Mouse (Mus musculus) cerebellum, adult 9-10 months (tissue): ENCODE measurements around the gene Jmjd6.

Experiments used
- DNase-seq: peaks from one replicate; pipeline ENCODE4 v3.0.0; 2022

Gene Jmjd6

GRCm38 (mm10) chr11:116843261-116844233 is at the start of gene Jmjd6, which contains the start of gene Mettl23:
Gene Jmjd6 (minus strand): TSS chr11:116843449.
Gene Mettl23 (plus strand): TSS chr11:116843278.
- peak; percentile 98 for DNase-seq

DNA sequence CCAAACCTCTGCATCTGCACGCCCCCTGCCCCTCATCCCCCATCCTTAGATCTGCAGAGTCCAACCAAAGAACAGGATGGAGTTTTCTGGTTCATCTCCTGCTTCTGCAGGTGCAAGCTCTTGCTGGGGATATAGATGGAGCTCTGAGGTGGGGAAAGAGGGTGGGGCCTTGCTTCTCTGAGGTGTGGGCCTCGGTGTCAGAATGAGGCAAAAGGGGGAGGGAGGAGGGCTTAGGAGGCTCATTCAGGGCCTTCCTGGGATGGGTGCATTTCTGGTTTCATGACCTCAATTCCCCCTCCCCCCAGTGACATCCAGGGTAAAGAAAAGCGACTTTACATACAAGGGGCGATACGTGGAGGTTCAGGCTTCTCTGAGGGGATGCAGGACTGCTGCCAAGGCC is 43.9 kb upstream of the Jmjd6 start:
- no peak for DNase-seq

GRCm38 (mm10) chr11:116885275-116886151 is 42.3 kb upstream of the Jmjd6 start:
- DNase-seq, result peak; percentile 85

DNA sequence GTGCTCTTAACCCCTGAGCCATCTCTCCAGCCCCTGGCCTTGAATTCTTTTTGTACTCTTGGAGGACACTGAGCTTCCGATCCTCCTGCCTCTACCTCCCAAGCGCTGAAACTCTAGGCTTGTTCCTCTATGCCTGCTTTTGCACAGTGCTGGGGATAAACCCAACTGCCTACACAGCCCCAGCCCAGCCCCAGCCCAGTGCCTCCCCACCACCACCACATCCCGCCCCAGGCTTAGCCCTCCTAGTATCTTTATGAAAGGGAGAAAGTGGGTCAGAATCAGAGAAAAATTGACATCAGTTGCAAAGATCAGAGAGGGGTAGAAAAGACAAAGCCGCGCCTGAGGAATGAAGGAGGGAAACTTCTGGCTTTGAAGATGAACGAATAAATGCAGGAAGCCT is 40.8 kb upstream of the Jmjd6 start:
- DNase-seq, result no peak

DNA sequence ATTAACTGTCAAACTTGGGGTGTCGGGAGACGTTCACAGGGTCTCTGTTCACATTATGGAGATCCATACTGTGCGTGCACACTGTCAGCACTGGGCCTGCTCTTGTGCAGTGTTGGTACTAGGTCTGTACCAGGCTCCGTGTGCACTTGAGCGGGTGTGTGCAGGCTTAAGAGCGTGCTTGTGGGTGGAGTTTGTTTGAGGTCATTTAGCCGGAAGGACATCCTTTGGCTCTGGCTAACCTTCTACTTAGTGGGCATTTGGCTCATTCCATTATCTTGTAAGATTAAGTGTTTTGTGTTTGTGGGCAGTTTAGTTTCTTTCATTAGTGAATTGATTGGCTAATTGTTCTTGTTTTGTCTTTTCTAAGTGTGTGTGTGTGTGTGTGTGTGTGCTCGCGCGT is 39.2 kb upstream of the Jmjd6 start:
- DNase-seq, result no peak

DNA sequence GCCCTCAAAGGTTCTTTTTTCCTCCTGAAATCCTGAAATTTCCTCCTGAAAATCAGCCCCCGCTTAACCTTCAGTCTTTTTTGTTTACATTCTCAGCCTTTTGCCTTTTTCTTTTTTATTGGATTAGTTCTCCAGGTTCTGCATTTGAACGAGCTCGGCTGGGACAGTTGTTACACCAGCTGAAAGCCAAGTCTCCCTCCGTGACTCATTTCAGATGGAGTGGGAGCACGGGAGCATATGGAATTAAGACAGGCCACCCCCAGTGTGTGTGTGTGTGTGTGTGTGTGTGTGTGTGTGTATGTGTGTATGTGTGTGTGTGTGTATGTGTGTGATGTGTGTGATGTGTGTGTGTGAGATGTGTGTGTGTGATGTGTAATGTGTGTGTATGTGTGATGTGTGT is 38.2 kb upstream of the Jmjd6 start:
- no peak for DNase-seq

DNA sequence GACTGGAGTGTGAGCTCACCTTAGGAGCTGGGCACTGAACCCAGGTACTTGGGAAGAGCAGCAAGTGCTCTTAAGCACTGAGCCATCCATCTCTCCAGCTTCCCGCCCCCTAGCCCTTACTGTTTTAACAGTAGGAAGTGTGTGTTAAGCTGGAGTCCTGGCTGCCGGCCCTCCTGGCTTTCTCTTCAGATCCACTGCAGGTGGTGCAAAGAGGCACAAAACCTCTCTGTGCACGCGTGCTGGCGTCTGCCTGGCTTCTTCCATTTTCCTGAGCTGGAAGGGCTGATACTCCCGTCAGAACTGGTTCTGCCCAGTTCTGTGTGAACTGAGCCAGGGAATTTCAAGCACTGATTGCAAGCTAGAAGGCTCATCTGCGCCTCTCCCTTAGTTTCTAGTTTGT is 37.6 kb upstream of the Jmjd6 start:
- DNase-seq, result no peak

GRCm38 (mm10) chr11:116878454-116878853 is 35.2 kb upstream of the Jmjd6 start:
- no peak for DNase-seq

DNA sequence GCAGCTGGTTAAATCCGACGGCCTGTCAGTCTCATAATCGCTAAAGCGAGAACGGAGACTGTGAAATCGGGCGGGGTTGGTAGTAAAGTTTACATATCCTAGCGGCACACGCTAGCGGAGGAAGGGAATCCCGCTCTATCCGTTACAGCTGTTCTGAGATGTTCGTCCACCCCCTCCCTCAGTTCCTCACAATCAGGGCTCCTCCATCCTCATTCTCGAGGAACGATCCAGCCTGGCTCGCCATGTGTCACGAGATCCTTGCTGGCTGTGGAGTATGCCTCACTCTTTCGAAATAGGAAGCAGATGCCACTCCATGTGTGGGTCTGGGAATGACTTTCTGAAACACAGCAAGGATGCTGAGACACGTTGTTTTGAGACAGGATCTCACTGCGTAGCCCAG is 30.7 kb upstream of the Jmjd6 start:
- no peak for DNase-seq

DNA sequence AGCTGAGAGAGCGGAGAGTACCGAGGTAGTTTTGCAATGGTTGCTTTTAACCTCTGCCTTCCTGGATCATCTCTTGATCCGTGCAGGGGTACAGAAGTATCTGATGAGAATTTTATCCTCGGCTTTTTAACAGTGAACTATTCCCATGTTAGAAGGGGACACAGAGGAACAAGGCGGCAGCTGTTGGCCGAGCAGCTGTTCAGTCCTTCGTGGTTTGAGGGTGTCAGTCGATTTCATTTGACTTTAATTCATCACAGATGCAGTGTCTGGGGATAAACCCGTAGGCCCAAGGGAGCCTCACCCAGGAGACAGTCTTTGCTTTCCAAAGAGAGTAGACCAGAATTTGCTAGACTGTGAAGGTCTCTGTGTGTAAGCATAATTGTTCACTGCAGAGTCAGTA is 28.3 kb upstream of the Jmjd6 start:
- no peak for DNase-seq

DNA sequence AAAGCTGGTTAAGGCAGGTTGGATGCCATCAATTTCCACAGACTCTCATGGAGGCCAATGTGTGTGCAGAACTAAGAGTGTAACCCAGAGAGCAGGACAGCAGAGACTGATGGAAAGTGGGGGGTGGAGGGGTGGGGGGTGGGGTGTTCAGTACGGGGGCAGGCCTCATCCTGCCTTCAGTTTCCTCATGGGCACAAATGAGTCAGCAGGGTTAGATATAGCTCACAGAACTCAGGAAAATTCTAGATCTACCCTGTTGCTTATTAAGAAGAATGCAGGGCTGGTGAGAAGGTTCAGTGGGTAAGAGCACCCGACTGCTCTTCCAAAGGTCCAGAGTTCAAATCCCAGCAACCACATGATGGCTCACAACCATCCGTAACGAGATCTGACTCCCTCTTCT is 26.4 kb upstream of the Jmjd6 start:
- DNase-seq, result no peak

DNA sequence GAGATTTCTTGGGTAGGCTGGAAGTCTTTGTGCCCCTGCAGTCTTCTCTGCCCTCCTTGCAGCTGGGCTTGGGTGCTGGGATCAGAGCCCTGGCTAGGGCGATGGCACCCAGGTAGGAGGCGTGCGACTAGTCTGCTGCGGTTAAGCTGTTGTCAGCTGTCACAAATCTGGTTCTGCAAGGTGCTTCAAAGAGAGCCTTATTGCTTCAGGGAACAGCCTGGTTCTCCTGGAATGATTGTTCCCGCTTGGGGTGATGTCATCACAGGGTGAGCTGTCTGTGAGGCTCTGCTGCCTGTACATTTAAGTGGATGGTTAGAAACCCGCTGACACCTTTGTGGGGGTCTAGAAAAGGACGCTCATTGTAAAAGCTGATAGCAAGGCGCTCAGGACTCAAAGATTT is 26.0 kb upstream of the Jmjd6 start:
- no peak for DNase-seq

- no peak for DNase-seq
These were observed 24.9 kb upstream of the Jmjd6 start for GRCm38 (mm10) chr11:116868129-116868528.

GRCm38 (mm10) chr11:116865945-116866585 is 22.8 kb upstream of the Jmjd6 start:
- DNase-seq, result no peak

DNA sequence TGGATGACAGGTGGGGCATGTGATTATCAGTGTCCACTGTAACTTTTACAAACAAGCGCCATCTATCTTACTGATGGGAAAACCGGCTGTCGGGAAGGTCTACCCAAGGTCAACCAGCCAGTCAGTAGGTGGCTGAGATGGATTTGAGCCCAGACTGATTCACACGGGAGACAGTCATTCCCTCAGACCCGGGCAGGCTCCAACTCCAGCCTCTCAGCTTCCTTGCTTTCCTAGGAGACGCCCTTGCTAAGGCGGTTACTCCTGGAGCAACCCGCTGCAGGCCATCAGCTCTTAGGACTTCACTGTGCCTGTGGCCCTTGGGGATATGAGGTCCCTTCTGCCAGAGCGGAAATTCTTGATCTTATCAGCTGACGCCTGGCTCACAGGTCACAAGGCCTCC is 21.2 kb upstream of the Jmjd6 start:
- no peak for DNase-seq

DNA sequence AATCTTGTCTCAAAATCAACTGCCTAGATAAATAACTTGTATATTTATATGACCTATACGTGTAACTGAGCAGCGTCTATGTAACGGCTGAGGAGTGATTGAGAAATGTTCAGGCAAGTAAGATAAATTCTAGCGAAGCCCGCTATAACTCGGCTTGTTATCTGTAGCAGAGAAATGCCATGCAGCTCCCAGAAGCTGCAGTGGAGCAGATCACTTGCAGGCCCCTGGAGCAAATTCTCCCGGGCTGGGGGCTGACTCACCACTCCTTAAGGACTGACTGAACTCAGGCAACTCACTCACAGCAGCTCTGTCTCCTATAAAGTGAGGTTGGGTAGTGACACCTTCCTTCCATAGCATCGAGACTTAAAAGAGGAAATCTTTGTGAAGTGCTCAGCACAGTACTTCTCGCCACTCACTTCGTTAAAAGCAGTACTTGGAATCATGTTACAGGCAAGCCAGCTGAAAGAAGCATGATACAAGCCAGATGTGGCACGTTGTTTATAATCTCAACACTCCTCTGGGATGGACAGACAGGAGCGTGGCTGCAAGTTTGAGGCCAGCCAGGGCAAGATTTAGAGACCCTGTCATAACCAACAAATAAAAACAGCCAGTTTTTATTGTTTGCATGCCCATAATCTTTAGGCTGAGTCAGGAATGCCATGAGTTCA is 14.1 kb upstream of the Jmjd6 start:
- DNase-seq, result no peak

- no peak for DNase-seq
These were observed 11.0 kb upstream of the Jmjd6 start for GRCm38 (mm10) chr11:116854279-116854678.

DNA sequence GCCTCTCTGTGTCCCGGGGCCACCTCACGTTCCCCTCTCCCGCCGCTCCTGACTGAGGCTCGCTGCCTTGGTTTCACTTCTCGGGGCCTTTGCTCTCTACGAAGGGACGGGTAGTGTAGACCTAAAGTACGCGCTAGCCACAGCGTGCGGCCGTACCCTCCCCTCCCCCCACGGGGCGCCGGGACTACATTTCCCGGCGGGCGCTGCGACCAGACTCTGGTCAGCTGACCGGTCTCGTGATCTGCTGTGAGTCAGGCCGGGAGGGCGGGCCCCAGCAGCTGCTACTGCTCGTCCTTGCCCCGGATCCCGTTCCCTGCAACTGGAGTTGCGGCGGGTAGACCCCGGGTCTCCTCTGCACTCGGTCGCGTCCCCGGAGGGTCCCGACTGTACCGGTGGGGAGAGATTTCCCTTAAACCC is 10.3 kb upstream of the Jmjd6 start:
- DNase-seq, result peak; percentile 98

GRCm38 (mm10) chr11:116852891-116853511 is 9.8 kb upstream of the Jmjd6 start, which contains the start of gene Srsf2:
Gene Srsf2 (minus strand): TSS chr11:116853094.
- DNase-seq, result peak; percentile 96

GRCm38 (mm10) chr11:116852291-116852890 is 9.1 kb upstream of the Jmjd6 start, which contains the start of gene Mfsd11:
Gene Mfsd11 (plus strand): TSS chr11:116852440.
- peak; percentile 72 for DNase-seq

GRCm38 (mm10) chr11:116851576-116852290 is 8.5 kb upstream of the Jmjd6 start:
- DNase-seq, result peak; percentile 63
